Mouse (Mus musculus): ENCODE results near the gene Emx1. TPM values are rescaled to one million over a fixed set of nuclear protein-coding genes. Genes with fewer than 3 reads are reported as not detected.
A peak's percentile ranks its signal among the peaks of the same experiment; 100 is the strongest.

Gene Emx1
- total and polyA plus RNA-seq, 2 experiments from 2014 or later, result 25.7 to 28.8 TPM

DNA sequence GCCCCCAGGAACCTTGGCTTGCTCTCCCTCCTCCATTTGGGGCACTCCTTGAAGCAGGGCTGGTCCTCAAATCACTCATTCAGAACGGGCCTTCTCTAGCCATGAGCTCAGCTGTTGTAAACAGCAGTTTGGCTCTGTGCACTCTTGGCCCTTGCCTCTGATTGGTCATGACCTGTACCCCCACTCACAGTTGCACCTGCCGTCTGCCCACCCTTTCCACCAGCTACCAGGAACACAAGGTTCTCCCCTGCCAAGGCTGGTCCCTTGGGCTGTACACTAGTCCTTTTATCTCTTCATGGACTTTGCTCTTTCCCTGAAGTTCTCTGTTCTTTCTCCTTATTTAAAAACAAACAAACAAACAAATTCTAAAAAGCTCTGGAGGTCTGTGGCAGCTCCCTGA, 40.3 kb downstream of the Emx1 start:
- no peak overlapping the region for H3K4me3 ChIP-seq (ENCODE audit: low read depth, low read length)
- ATAC-seq, result no peak
- H3K9ac ChIP-seq, result no peak overlapping the region
- DNase-seq, result no peak
- 66% methylated on average over 2 of the region's 2 CpGs for WGBS
- 0 out of 2 replicates have a peak, but pooled peaks cover 3% of the 10 kb centered on the region for H3K4me1 ChIP-seq (ENCODE audit: insufficient read depth)
- no peak for TF ChIP-seq CTCF (IDR thresholded peaks at IDR 0.05; ENCODE audit: low read depth)
- no peak overlapping the region for H3K27ac ChIP-seq (ENCODE audit: low read depth, low read length)
- H3K4me2 ChIP-seq (ENCODE audit: low read depth), result no peak overlapping the region
- H3K9me3 ChIP-seq (ENCODE audit: low read length), result no peaks in the 10 kb centered on the region
- H3K27me3 ChIP-seq (ENCODE audit: insufficient read depth, low read length), result no peaks in the 10 kb centered on the region
- no peaks in the 10 kb centered on the region for H3K36me3 ChIP-seq (ENCODE audit: insufficient read depth)

DNA sequence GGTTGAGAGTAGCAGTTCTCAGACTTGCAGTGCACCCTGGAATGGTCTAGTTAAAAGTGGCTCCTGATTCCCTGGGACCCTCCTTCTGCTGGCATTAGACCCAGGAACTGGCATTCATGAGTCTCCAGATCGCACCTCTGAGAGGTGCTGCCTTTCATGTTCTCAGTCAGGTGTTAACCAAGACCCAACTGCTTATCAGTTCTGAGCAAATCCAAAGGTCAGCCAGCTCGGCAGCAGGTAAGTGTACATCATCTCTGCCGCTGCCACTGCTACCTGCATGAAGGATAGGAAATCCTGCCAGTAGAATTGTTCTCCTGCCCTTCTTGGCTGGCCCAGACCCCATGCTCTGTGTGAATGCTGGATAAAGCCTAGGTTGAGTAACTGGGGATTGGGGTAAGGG, 43.5 kb downstream of the Emx1 start:
- WGBS, result 75% methylated on average over 3 of the region's 3 CpGs
- Histone ChIP-seq H3K27me3 (ENCODE audit: insufficient read depth, low read length) (no peaks in the 10 kb centered on the region), H3K27ac (ENCODE audit: low read depth, low read length) (no peak overlapping the region), H3K4me1 (ENCODE audit: insufficient read depth) (no peaks in the 10 kb centered on the region), H3K4me3 (ENCODE audit: low read depth, low read length) (no peak overlapping the region), H3K4me2 (ENCODE audit: low read depth) (no peak overlapping the region), H3K9ac (no peak overlapping the region), H3K36me3 (ENCODE audit: insufficient read depth) (no peaks in the 10 kb centered on the region), H3K9me3 (ENCODE audit: low read length) (no peaks in the 10 kb centered on the region)
- TF ChIP-seq CTCF (IDR thresholded peaks at IDR 0.05; ENCODE audit: low read depth), result no peak
- no peak for DNase-seq
- no peak for ATAC-seq

DNA sequence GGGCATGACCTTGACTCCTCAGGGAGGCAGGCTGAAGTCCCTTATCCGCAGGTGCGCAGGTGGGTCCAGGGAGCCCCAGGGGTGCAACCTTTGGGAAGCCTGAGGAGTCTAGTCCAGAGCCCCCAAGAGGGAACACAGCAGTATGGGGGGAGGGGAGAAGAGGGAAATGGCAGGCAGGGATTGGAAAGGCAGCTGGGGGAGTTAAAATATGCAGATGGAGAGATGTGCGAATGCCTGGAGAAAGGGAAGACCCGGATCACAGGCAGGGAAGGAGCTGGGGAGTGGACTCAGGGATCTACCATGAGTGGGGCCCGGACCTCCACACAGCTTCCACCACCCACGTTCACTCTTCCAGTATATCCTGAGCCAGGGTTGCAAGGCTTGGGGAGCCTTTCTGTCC, 44.2 kb downstream of the Emx1 start:
- peak; percentile 38; the same call in 1 of the 2 replicates for ATAC-seq
- 20% methylated on average over 6 of the region's 6 CpGs for WGBS
- no peak for TF ChIP-seq CTCF (IDR thresholded peaks at IDR 0.05; ENCODE audit: low read depth)

DNA sequence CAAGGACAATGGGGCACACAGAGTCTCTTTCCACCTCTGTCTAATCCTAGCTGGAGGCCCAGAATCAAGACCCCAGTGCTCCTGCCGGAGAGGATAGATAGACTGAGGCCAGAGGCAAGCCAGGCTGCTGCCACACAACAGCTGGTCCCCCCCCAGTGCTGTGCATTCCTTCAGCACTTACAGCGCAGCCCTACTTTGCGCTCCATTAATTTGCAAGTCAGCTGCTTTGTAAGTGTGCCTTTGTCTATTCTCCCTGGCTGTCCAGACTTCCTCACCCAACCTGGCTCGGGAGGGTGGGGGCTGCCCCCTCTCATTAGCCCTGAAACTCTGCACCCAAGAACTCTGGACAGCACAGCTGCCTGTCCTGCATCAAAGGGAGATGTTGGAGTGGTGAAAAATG, 44.8 kb downstream of the Emx1 start:
- Histone ChIP-seq H3K9me3 (ENCODE audit: low read length) (no peaks in the 10 kb centered on the region), H3K4me1 (ENCODE audit: insufficient read depth) (no peaks in the 10 kb centered on the region), H3K4me2 (ENCODE audit: low read depth) (no peak overlapping the region), H3K27ac (ENCODE audit: low read depth, low read length) (no peak overlapping the region), H3K9ac (no peak overlapping the region), H3K36me3 (ENCODE audit: insufficient read depth) (no peaks in the 10 kb centered on the region), H3K4me3 (ENCODE audit: low read depth, low read length) (no peak overlapping the region), H3K27me3 (ENCODE audit: insufficient read depth, low read length) (no peaks in the 10 kb centered on the region)
- WGBS, result 25% methylated on average over 4 of the region's 4 CpGs
- ATAC-seq, result no peak
- TF ChIP-seq CTCF (IDR thresholded peaks at IDR 0.05; ENCODE audit: low read depth), result no peak
- DNase-seq, result no peak

More for the DNA sequence above, 44.2 kb downstream of the Emx1 start:
- no peaks in the 10 kb centered on the region for H3K4me1 ChIP-seq (ENCODE audit: insufficient read depth)
- no peaks in the 10 kb centered on the region for H3K36me3 ChIP-seq (ENCODE audit: insufficient read depth)
- no peak overlapping the region for H3K9ac ChIP-seq
- H3K27ac ChIP-seq (ENCODE audit: low read depth, low read length), result no peak overlapping the region
- no peak overlapping the region for H3K4me3 ChIP-seq (ENCODE audit: low read depth, low read length)
- H3K4me2 ChIP-seq (ENCODE audit: low read depth), result no peak overlapping the region
- no peaks in the 10 kb centered on the region for H3K9me3 ChIP-seq (ENCODE audit: low read length)
- H3K27me3 ChIP-seq (ENCODE audit: insufficient read depth, low read length), result no peaks in the 10 kb centered on the region
- peak; percentile 53 for DNase-seq

DNA sequence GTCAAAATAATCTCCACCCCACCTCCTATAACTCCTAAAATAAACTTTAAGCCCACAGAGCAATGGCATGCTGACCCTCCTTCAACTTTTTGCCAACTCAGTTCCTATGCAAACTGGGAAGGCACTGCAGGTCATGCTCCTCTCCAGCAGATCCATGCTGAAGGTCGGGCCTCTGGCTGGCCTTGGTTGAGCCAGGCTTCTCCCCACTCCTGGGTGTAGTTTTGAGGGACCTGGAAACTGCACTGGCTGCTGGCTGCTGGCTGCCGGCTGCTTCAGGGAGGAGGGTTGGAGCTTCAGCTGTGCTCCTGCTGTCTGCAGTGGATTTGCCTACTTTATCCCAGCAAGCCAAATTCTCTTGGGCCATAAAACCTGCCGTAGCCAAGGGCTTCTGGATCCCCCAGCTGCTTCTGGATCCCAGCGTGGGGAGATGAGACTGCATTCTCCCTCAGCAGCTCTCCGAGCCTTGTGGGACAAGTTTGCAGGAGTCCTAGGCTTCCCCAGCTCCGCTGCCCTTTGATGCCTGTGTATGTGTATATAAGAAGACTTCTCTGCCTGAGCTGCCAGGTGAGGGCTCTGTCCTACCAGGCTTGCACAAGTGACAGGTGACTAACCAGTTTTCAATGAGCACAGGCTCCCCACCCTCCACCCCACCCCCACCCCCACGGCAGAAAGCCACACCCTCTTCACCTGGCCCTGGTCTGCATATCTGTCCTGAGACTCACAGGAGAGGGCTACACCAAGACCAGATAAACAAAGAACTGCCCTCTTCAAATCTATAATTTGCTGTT, 45.8 kb downstream of the Emx1 start:
- H3K9me3 ChIP-seq (ENCODE audit: low read length), result no peaks in the 10 kb centered on the region
- H3K27me3 ChIP-seq (ENCODE audit: insufficient read depth, low read length), result no peaks in the 10 kb centered on the region
- no peaks in the 10 kb centered on the region for H3K4me1 ChIP-seq (ENCODE audit: insufficient read depth)
- no peak overlapping the region for H3K4me2 ChIP-seq (ENCODE audit: low read depth)
- no peak for ATAC-seq
- no peaks in the 10 kb centered on the region for H3K36me3 ChIP-seq (ENCODE audit: insufficient read depth)
- no peak for TF ChIP-seq CTCF (IDR thresholded peaks at IDR 0.05; ENCODE audit: low read depth)
- no peak for DNase-seq
- 47% methylated on average over 7 of the region's 7 CpGs for WGBS
- H3K4me3 ChIP-seq (ENCODE audit: low read depth, low read length), result no peak overlapping the region
- H3K9ac ChIP-seq, result no peak overlapping the region
- no peak overlapping the region for H3K27ac ChIP-seq (ENCODE audit: low read depth, low read length)

DNA sequence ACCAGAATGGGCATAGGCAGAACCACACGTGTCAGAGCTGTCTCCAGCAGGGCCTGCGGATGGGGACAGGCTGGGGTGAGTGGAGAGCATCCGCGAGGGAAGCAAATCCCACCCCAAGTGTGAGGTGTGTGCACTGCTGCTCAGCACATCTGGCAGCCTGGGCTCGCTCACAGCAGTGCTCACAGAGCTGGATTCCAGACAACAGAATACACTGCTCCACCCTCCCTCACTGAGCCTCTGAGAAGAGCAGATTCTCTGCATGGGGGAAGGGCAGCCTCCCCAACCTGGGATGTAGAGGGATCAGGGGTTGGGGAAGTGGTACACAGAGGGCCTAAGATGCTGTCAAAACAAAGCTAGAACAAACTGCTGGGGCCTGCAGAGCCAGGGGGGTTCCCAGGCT, 47.6 kb downstream of the Emx1 start:
- Histone ChIP-seq H3K27ac (ENCODE audit: low read depth, low read length) (no peak overlapping the region), H3K4me3 (ENCODE audit: low read depth, low read length) (no peak overlapping the region), H3K9ac (no peak overlapping the region), H3K27me3 (ENCODE audit: insufficient read depth, low read length) (no peaks in the 10 kb centered on the region), H3K36me3 (ENCODE audit: insufficient read depth) (no peaks in the 10 kb centered on the region), H3K4me1 (ENCODE audit: insufficient read depth) (no peaks in the 10 kb centered on the region), H3K9me3 (ENCODE audit: low read length) (no peaks in the 10 kb centered on the region), H3K4me2 (ENCODE audit: low read depth) (no peak overlapping the region)
- DNase-seq (no peak), ATAC-seq (no peak)
- 44% methylated on average over 5 of the region's 5 CpGs for WGBS
- no peak for TF ChIP-seq CTCF (IDR thresholded peaks at IDR 0.05; ENCODE audit: low read depth)

DNA sequence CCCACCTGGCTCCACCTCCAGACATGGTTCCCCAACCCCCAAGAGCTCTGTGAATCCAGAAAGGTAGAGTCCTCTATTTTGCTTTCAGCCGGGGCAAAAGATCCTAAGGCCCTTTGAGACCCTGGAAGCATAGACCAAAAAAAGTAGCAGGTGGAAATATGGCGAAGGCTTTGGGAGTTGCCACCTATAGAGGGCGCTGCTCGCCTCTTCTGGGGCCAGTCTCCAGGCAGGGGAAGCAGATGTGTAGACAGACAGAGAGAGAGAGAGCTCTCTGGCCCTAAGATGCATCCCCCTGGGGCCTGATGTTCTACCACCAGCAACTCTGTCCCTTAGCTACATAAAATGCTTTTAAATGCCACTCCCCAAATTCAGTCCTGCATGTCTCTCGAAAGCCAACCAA, 49.8 kb downstream of the Emx1 start:
- no peak overlapping the region for H3K4me3 ChIP-seq (ENCODE audit: low read depth, low read length)
- no peaks in the 10 kb centered on the region for H3K4me1 ChIP-seq (ENCODE audit: insufficient read depth)
- no peaks in the 10 kb centered on the region for H3K9me3 ChIP-seq (ENCODE audit: low read length)
- ATAC-seq, result no peak
- WGBS, result 33% methylated on average over 5 of the region's 5 CpGs
- H3K36me3 ChIP-seq (ENCODE audit: insufficient read depth), result no peaks in the 10 kb centered on the region
- H3K27me3 ChIP-seq (ENCODE audit: insufficient read depth, low read length), result no peaks in the 10 kb centered on the region
- no peak overlapping the region for H3K27ac ChIP-seq (ENCODE audit: low read depth, low read length)
- no peak overlapping the region for H3K9ac ChIP-seq
- no peak overlapping the region for H3K4me2 ChIP-seq (ENCODE audit: low read depth)
- peak; percentile 52 for TF ChIP-seq CTCF (IDR thresholded peaks at IDR 0.05; ENCODE audit: low read depth)
- DNase-seq, result peak; percentile 52

Measured in forebrain, postnatal 0 days (tissue).